In genomic region chr12:71533701-71534100, GRCm38 (mm10) we compare ENCODE assay signal across 21 mouse cellular contexts.
A peak's percentile ranks its signal among the peaks of the same experiment; 100 is the strongest.
DNase-seq lines count a peak whose midpoint lies in the region; ATAC-seq lines count a peak whose summit lies in the region.
"Had no signal": no experiment of that assay in that cellular context is flagged by ENCODE, and none has a peak within 500 bp of the region (broad histone marks: within the 10 kb centered on the region; RNA-seq: fewer than 3 reads in every experiment).

No protein-coding gene starts in this region.

- WGBS in forebrain, embryonic 10.5 days: 92% methylated on average over 9 of the region's 9 CpGs
- 87% methylated on average over 9 of the region's 9 CpGs for WGBS in forebrain, embryonic 16.5 days
- 78% methylated on average over 9 of the region's 9 CpGs for WGBS in hindbrain, embryonic 16.5 days
- WGBS in midbrain, embryonic 16.5 days: 81% methylated on average over 9 of the region's 9 CpGs
- WGBS in intestine, embryonic 15.5 days: 88% methylated on average over 9 of the region's 9 CpGs
- 73% methylated on average over 9 of the region's 9 CpGs for WGBS in liver, embryonic 12.5 days (ENCODE audit: insufficient replicate concordance)

- no peaks in the 10 kb centered on the region for H3K9me3 ChIP-seq in forebrain, embryonic 10.5 days
- H3K9me3 ChIP-seq in forebrain, embryonic 16.5 days (ENCODE audit: control insufficient read depth, low read length): no peaks in the 10 kb centered on the region
- H3K9me3 ChIP-seq in hindbrain, embryonic 16.5 days (ENCODE audit: control insufficient read depth, low read length): no peaks in the 10 kb centered on the region
- H3K9me3 ChIP-seq in midbrain, embryonic 16.5 days (replicated peaks; ENCODE audit: control insufficient read depth, low read length, poor library complexity, severe bottlenecking): no peaks in the 10 kb centered on the region
- H3K9me3 ChIP-seq in intestine, embryonic 15.5 days: no peaks in the 10 kb centered on the region
- no peaks in the 10 kb centered on the region for H3K9me3 ChIP-seq in liver, embryonic 12.5 days (replicated peaks)
- H3K9me3 ChIP-seq: embryonic facial prominence, embryonic 15.5 days; liver, embryonic 13.5 days; lung, embryonic 15.5 days had no signal

- no peak for DNase-seq in forebrain, embryonic 10.5 days (ENCODE audit: extremely low spot score, low spot score)
- no peak for DNase-seq in urinary bladder, adult 2 months (ENCODE audit: low spot score)
- no peak for DNase-seq in cerebellum, adult 9-10 months
- DNase-seq: adrenal gland, adult 8-10 months; B cell, adult 2 months; cerebellum, adult 2 months; gastrocnemius, postnatal 10 days; left cerebral cortex, postnatal 4 days; liver, embryonic 13.5 days; right cerebral cortex, postnatal 4 days; thymus, postnatal 25 days had no signal

- H3K4me1 ChIP-seq in forebrain, embryonic 10.5 days: peaks cover 28% of the 10 kb centered on the region
- H3K4me1 ChIP-seq in forebrain, embryonic 16.5 days (replicated peaks; ENCODE audit: control insufficient read depth, insufficient read depth, low read length): peaks cover 21% of the 10 kb centered on the region
- peaks cover 17% of the 10 kb centered on the region for H3K4me1 ChIP-seq in hindbrain, embryonic 16.5 days (ENCODE audit: control insufficient read depth, insufficient read depth, low read depth, low read length)
- H3K4me1 ChIP-seq in midbrain, embryonic 16.5 days (ENCODE audit: control insufficient read depth, insufficient read depth, low read length): peaks cover 36% of the 10 kb centered on the region
- H3K4me1 ChIP-seq in intestine, embryonic 15.5 days (replicated peaks): no peaks in the 10 kb centered on the region
- no peaks in the 10 kb centered on the region for H3K4me1 ChIP-seq in liver, embryonic 12.5 days
- H3K4me1 ChIP-seq: embryonic facial prominence, embryonic 15.5 days; liver, embryonic 13.5 days; lung, embryonic 15.5 days had no signal

- no peak overlapping the region for H3K4me3 ChIP-seq in forebrain, embryonic 10.5 days
- no peak overlapping the region for H3K4me3 ChIP-seq in forebrain, embryonic 16.5 days (replicated peaks; ENCODE audit: low read length)
- no peak overlapping the region for H3K4me3 ChIP-seq in hindbrain, embryonic 16.5 days (ENCODE audit: low read length)
- no peak overlapping the region for H3K4me3 ChIP-seq in midbrain, embryonic 16.5 days (ENCODE audit: low read depth, low read length)
- H3K4me3 ChIP-seq in intestine, embryonic 15.5 days (replicated peaks): no peak overlapping the region
- H3K4me3 ChIP-seq in liver, embryonic 12.5 days: no peak overlapping the region
- H3K4me3 ChIP-seq: embryonic facial prominence, embryonic 15.5 days; liver, embryonic 13.5 days; lung, embryonic 15.5 days; myocyte had no signal

- no peak overlapping the region for H3K4me2 ChIP-seq in forebrain, embryonic 16.5 days (ENCODE audit: low read length)
- H3K4me2 ChIP-seq in hindbrain, embryonic 16.5 days (ENCODE audit: low read length): no peak overlapping the region; the same call in 1 of the 2 replicates
- H3K4me2 ChIP-seq in midbrain, embryonic 16.5 days (ENCODE audit: low read length): no peak overlapping the region
- H3K4me2 ChIP-seq in intestine, embryonic 15.5 days (replicated peaks): no peak overlapping the region
- H3K4me2 ChIP-seq in liver, embryonic 12.5 days: no peak overlapping the region
- H3K4me2 ChIP-seq: embryonic facial prominence, embryonic 15.5 days; heart, embryonic 11.5 days; liver, embryonic 13.5 days; lung, embryonic 15.5 days had no signal

- H3K27me3 ChIP-seq in forebrain, embryonic 10.5 days (ENCODE audit: poor library complexity, severe bottlenecking): peaks cover 54% of the 10 kb centered on the region
- no peaks in the 10 kb centered on the region for H3K27me3 ChIP-seq in forebrain, embryonic 16.5 days (replicated peaks; ENCODE audit: control insufficient read depth, insufficient read depth, low read length)
- H3K27me3 ChIP-seq in hindbrain, embryonic 16.5 days (replicated peaks; ENCODE audit: control insufficient read depth, insufficient read depth, low read length): no peaks in the 10 kb centered on the region
- H3K27me3 ChIP-seq in midbrain, embryonic 16.5 days (ENCODE audit: control insufficient read depth, insufficient read depth, low read depth, low read length): no peaks in the 10 kb centered on the region
- H3K27me3 ChIP-seq in intestine, embryonic 15.5 days (replicated peaks): no peaks in the 10 kb centered on the region
- H3K27me3 ChIP-seq in liver, embryonic 12.5 days (replicated peaks): no peaks in the 10 kb centered on the region
- H3K27me3 ChIP-seq: embryonic facial prominence, embryonic 15.5 days; liver, embryonic 13.5 days; lung, embryonic 15.5 days had no signal

- ATAC-seq in forebrain, embryonic 16.5 days: no peak
- ATAC-seq in hindbrain, embryonic 16.5 days: no peak
- ATAC-seq in midbrain, embryonic 16.5 days: no peak
- no peak for ATAC-seq in intestine, embryonic 15.5 days
- no peak for ATAC-seq in liver, embryonic 12.5 days
- ATAC-seq: intestine, embryonic 16.5 days had no signal

- no peaks in the 10 kb centered on the region for H3K36me3 ChIP-seq in forebrain, embryonic 10.5 days (replicated peaks)
- H3K36me3 ChIP-seq in forebrain, embryonic 16.5 days (ENCODE audit: control insufficient read depth, insufficient read depth): no peaks in the 10 kb centered on the region
- no peaks in the 10 kb centered on the region for H3K36me3 ChIP-seq in hindbrain, embryonic 16.5 days (ENCODE audit: control insufficient read depth, insufficient read depth, low read length)
- no peaks in the 10 kb centered on the region for H3K36me3 ChIP-seq in midbrain, embryonic 16.5 days (ENCODE audit: control insufficient read depth, insufficient read depth, low read length)
- H3K36me3 ChIP-seq in intestine, embryonic 15.5 days: no peaks in the 10 kb centered on the region
- no peaks in the 10 kb centered on the region for H3K36me3 ChIP-seq in liver, embryonic 12.5 days
- H3K36me3 ChIP-seq: embryonic facial prominence, embryonic 15.5 days; liver, embryonic 13.5 days; lung, embryonic 15.5 days had no signal

- no peak overlapping the region for H3K9ac ChIP-seq in forebrain, embryonic 16.5 days (replicated peaks; ENCODE audit: low read depth, low read length)
- H3K9ac ChIP-seq in hindbrain, embryonic 16.5 days (ENCODE audit: low read depth, low read length): no peak overlapping the region; the same call in 1 of the 2 replicates
- H3K9ac ChIP-seq in midbrain, embryonic 16.5 days (ENCODE audit: low read depth, low read length): no peak overlapping the region
- H3K9ac ChIP-seq in intestine, embryonic 15.5 days: no peak overlapping the region
- H3K9ac ChIP-seq in liver, embryonic 12.5 days: no peak overlapping the region
- H3K9ac ChIP-seq: embryonic facial prominence, embryonic 15.5 days; liver, embryonic 13.5 days; lung, embryonic 15.5 days had no signal

- H3K27ac ChIP-seq in forebrain, embryonic 10.5 days: peak overlapping the region; percentile 80
- peak overlapping the region; percentile 57 for H3K27ac ChIP-seq in forebrain, embryonic 16.5 days (ENCODE audit: low read length)
- H3K27ac ChIP-seq in hindbrain, embryonic 16.5 days (ENCODE audit: low read depth, low read length): peak overlapping the region; percentile 75
- peak overlapping the region; percentile 71 for H3K27ac ChIP-seq in midbrain, embryonic 16.5 days (ENCODE audit: low read length)
- H3K27ac ChIP-seq in intestine, embryonic 15.5 days: no peak overlapping the region
- no peak overlapping the region for H3K27ac ChIP-seq in liver, embryonic 12.5 days
- H3K27ac ChIP-seq: embryonic facial prominence, embryonic 15.5 days; liver, embryonic 13.5 days; lung, embryonic 15.5 days had no signal

Comparison
In these comparisons a context has a peak if more than half of its experiments do, and no peak if none do; other contexts are left out.
1. H3K27ac ChIP-seq: peak in forebrain, embryonic 10.5 days (single experiment), forebrain, embryonic 16.5 days (single experiment), hindbrain, embryonic 16.5 days (single experiment) and midbrain, embryonic 16.5 days (single experiment); none in intestine, embryonic 15.5 days (single experiment) and liver, embryonic 12.5 days (single experiment).